Mouse (Mus musculus) liver, embryonic 15.5 days (tissue): ENCODE measurements around the gene Cldn11. TPM values are rescaled to one million over a fixed set of nuclear protein-coding genes. Genes with fewer than 3 reads are reported as not detected.
"Not testable (repeated sequence)": the region's sequence is repeated elsewhere in the genome, so short reads cannot be mapped to it uniquely, and the experiment has no call there.

Experiments
- ATAC-seq: fragments of 200-750 bp; cut with Nextera tagmentation; 2 replicates; pipeline ENCODE4 v1.8.0; 2017; ENCODE audit warnings: moderate number of reproducible peaks, mild to moderate bottlenecking, moderate library complexity; ENCODE audit not compliant: insufficient read depth
- H3K27ac ChIP-seq: fragments of 300-500 bp; sonication (generic); replicated peaks from 2 replicates; pipeline ENCODE4 v1.5.1; 2015; ENCODE audit warnings: mild to moderate bottlenecking, inconsistent platforms
- H3K27me3 ChIP-seq: fragments of 300-500 bp; sonication (generic); 2 replicates; pipeline ENCODE4 v1.6.1; 2015; ENCODE audit warnings: mild to moderate bottlenecking, inconsistent platforms
- H3K36me3 ChIP-seq: fragments of 300-500 bp; sonication (generic); replicated peaks from 2 replicates; pipeline ENCODE4 v1.6.1; 2015; ENCODE audit warnings: moderate library complexity, mild to moderate bottlenecking, inconsistent platforms
- H3K4me1 ChIP-seq: fragments of 300-500 bp; sonication (generic); replicated peaks from 2 replicates; pipeline ENCODE4 v1.6.1; 2015; ENCODE audit warnings: inconsistent platforms
- H3K4me2 ChIP-seq: fragments of 300-500 bp; sonication (generic); 2 replicates; pipeline ENCODE4 v1.6.1; 2015; ENCODE audit warnings: moderate library complexity, mild to moderate bottlenecking, inconsistent platforms
- H3K4me3 ChIP-seq: fragments of 300-500 bp; sonication (generic); replicated peaks from 2 replicates; pipeline ENCODE4 v1.5.1; 2015; ENCODE audit warnings: mild to moderate bottlenecking, inconsistent platforms
- H3K9ac ChIP-seq: fragments of 300-500 bp; sonication (generic); 2 replicates; pipeline ENCODE4 v1.6.1; 2015; ENCODE audit warnings: moderate library complexity, mild to moderate bottlenecking, inconsistent platforms
- H3K9me3 ChIP-seq: fragments of 300-500 bp; sonication (generic); replicated peaks from 2 replicates; pipeline ENCODE4 v1.6.1; 2016; ENCODE audit warnings: inconsistent platforms
- WGBS: fragments of 180-500 bp; shearing (Covaris S2); methylation state at CpG from one replicate; pipeline ENCODE4 v1.1.7; 2015; ENCODE audit warnings: mixed read lengths; ENCODE audit not compliant: insufficient replicate concordance; 5-methylcytosine and 5-hydroxymethylcytosine counted together
- polyA plus RNA-seq: library from polyadenylated mRNA; unstranded; fragments of >200 nt; fragmentation: Nextera tagmentation; extraction: Ambion mirVana; gene quantifications from 2 replicates; pipeline ENCODE4 v1.2.1, GENCODE M21; 2015

Gene Cldn11
- polyA plus RNA-seq, 1 experiment from 2014 or later: 0.13 TPM

- WGBS: 27% methylated on average over 8 of the region's 8 CpGs
- Histone ChIP-seq H3K4me3 (peak overlapping the region; percentile 1; the same call in 1 of the 2 replicates), H3K9me3 (no peaks in the 10 kb centered on the region), H3K9ac (no peak overlapping the region), H3K27me3 (no peaks in the 10 kb centered on the region; the same call in 1 of the 2 replicates), H3K36me3 (no peaks in the 10 kb centered on the region), H3K27ac (peak overlapping the region; percentile 73), H3K4me1 (peaks cover 32% of the 10 kb centered on the region), H3K4me2 (peak overlapping the region; percentile 47)
- peak; percentile 96 for ATAC-seq
Measured at GRCm38 (mm10) chr3:31134246-31134645, 15.5 kb upstream of the Cldn11 start.

- H3K9ac ChIP-seq: no peak overlapping the region
- H3K4me2 ChIP-seq: peak overlapping the region; percentile 47
- H3K4me3 ChIP-seq: peak overlapping the region; percentile 1; the same call in 1 of the 2 replicates
- peak overlapping the region; percentile 73 for H3K27ac ChIP-seq
- H3K36me3 ChIP-seq: no peaks in the 10 kb centered on the region
- ATAC-seq: peak; percentile 16; the same call in 1 of the 2 replicates
- 36% methylated on average over 7 of the region's 7 CpGs for WGBS
- no peaks in the 10 kb centered on the region for H3K9me3 ChIP-seq
- no peaks in the 10 kb centered on the region; the same call in 1 of the 2 replicates for H3K27me3 ChIP-seq
- peaks cover 32% of the 10 kb centered on the region for H3K4me1 ChIP-seq
Measured at GRCm38 (mm10) chr3:31134696-31135095, 15.0 kb upstream of the Cldn11 start.

GRCm38 (mm10) chr3:31136591-31136990 is 13.1 kb upstream of the Cldn11 start:
- H3K9ac ChIP-seq, H3K4me2 ChIP-seq, H3K4me3 ChIP-seq, H3K9me3 ChIP-seq, H3K27me3 ChIP-seq, ATAC-seq, H3K36me3 ChIP-seq, H3K27ac ChIP-seq: not testable (repeated sequence)
- WGBS: 44% methylated on average over 4 of the region's 4 CpGs
- peaks cover 32% of the 10 kb centered on the region for H3K4me1 ChIP-seq

GRCm38 (mm10) chr3:31138454-31139424 is 11.0 kb upstream of the Cldn11 start:
- Histone ChIP-seq H3K27ac (no peak overlapping the region), H3K9ac (no peak overlapping the region), H3K4me1 (peaks cover 25% of the 10 kb centered on the region), H3K4me2 (no peak overlapping the region), H3K9me3 (no peaks in the 10 kb centered on the region), H3K36me3 (no peaks in the 10 kb centered on the region), H3K27me3 (no peaks in the 10 kb centered on the region), H3K4me3 (no peak overlapping the region)
- WGBS: 49% methylated on average over 13 of the region's 13 CpGs
- ATAC-seq: no peak

- Histone ChIP-seq H3K27me3 (peaks cover 3% of the 10 kb centered on the region; the same call in 1 of the 2 replicates), H3K9ac (no peak overlapping the region), H3K27ac (no peak overlapping the region), H3K4me3 (no peak overlapping the region), H3K36me3 (no peaks in the 10 kb centered on the region), H3K4me2 (no peak overlapping the region), H3K4me1 (0 out of 2 replicates have a peak, but pooled peaks cover 6% of the 10 kb centered on the region), H3K9me3 (no peaks in the 10 kb centered on the region)
- WGBS: 65% methylated on average over 4 of the region's 4 CpGs
- ATAC-seq: no peak
Measured at GRCm38 (mm10) chr3:31141621-31142020, 8.1 kb upstream of the Cldn11 start.

- H3K4me3 ChIP-seq, H3K27ac ChIP-seq, H3K36me3 ChIP-seq, H3K9ac ChIP-seq, H3K9me3 ChIP-seq, ATAC-seq: not testable (repeated sequence)
- H3K27me3 ChIP-seq: peaks cover 27% of the 10 kb centered on the region
- WGBS: 69% methylated on average over 11 of the region's 11 CpGs
- 0 out of 2 replicates have a peak overlapping the region, but pooled peaks have one; percentile 44 for H3K4me2 ChIP-seq
- peaks cover 14% of the 10 kb centered on the region; the same call in 1 of the 2 replicates for H3K4me1 ChIP-seq
Measured at GRCm38 (mm10) chr3:31145222-31145621, 4.5 kb upstream of the Cldn11 start.

- no peak overlapping the region for H3K9ac ChIP-seq
- ATAC-seq: peak; percentile 52; the same call in 1 of the 2 replicates
- H3K36me3 ChIP-seq: no peaks in the 10 kb centered on the region
- no peaks in the 10 kb centered on the region for H3K9me3 ChIP-seq
- peaks cover 14% of the 10 kb centered on the region; the same call in 1 of the 2 replicates for H3K4me1 ChIP-seq
- H3K27me3 ChIP-seq: peaks cover 29% of the 10 kb centered on the region
- H3K4me2 ChIP-seq: peak overlapping the region; percentile 44
- H3K4me3 ChIP-seq: no peak overlapping the region
- 7% methylated on average over 14 of the region's 14 CpGs for WGBS
- H3K27ac ChIP-seq: no peak overlapping the region
Measured at GRCm38 (mm10) chr3:31145641-31146290, 4.0 kb upstream of the Cldn11 start.

GRCm38 (mm10) chr3:31148595-31148994 is 1.1 kb upstream of the Cldn11 start:
- Histone ChIP-seq H3K4me2 (no peak overlapping the region), H3K9ac (no peak overlapping the region), H3K4me3 (no peak overlapping the region), H3K27me3 (peaks cover 29% of the 10 kb centered on the region), H3K36me3 (no peaks in the 10 kb centered on the region), H3K27ac (no peak overlapping the region), H3K9me3 (no peaks in the 10 kb centered on the region), H3K4me1 (peaks cover 14% of the 10 kb centered on the region; the same call in 1 of the 2 replicates)
- 48% methylated on average over 7 of the region's 7 CpGs for WGBS
- no peak for ATAC-seq

- peaks cover 25% of the 10 kb centered on the region for H3K27me3 ChIP-seq
- H3K9ac ChIP-seq: no peak overlapping the region
- no peaks in the 10 kb centered on the region for H3K9me3 ChIP-seq
- WGBS: 51% methylated on average over 6 of the region's 6 CpGs
- H3K4me3 ChIP-seq: no peak overlapping the region
- H3K4me2 ChIP-seq: no peak overlapping the region
- no peaks in the 10 kb centered on the region for H3K36me3 ChIP-seq
- H3K27ac ChIP-seq: no peak overlapping the region
- H3K4me1 ChIP-seq: peaks cover 8% of the 10 kb centered on the region; the same call in 1 of the 2 replicates
- no peak for ATAC-seq
Measured at GRCm38 (mm10) chr3:31152108-31152507, 2.4 kb downstream of the Cldn11 start.

- ATAC-seq: no peak
- H3K36me3 ChIP-seq: no peaks in the 10 kb centered on the region
- 58% methylated on average over 3 of the region's 3 CpGs for WGBS
Measured at GRCm38 (mm10) chr3:31156126-31156525, 6.4 kb downstream of the Cldn11 start.

GRCm38 (mm10) chr3:31157776-31158175 is 8.1 kb downstream of the Cldn11 start:
- Histone ChIP-seq H3K9me3 (no peaks in the 10 kb centered on the region), H3K4me3 (no peak overlapping the region), H3K4me2 (no peak overlapping the region), H3K4me1 (no peaks in the 10 kb centered on the region), H3K27ac (no peak overlapping the region), H3K36me3 (no peaks in the 10 kb centered on the region), H3K27me3 (no peaks in the 10 kb centered on the region), H3K9ac (no peak overlapping the region)
- WGBS: 72% methylated on average over 15 of the region's 15 CpGs
- no peak for ATAC-seq

More at GRCm38 (mm10) chr3:31156126-31156525, 6.4 kb downstream of the Cldn11 start:
- Histone ChIP-seq H3K4me3 (no peak overlapping the region), H3K9me3 (no peaks in the 10 kb centered on the region), H3K4me1 (no peaks in the 10 kb centered on the region), H3K27ac (no peak overlapping the region), H3K9ac (no peak overlapping the region), H3K4me2 (no peak overlapping the region), H3K27me3 (no peaks in the 10 kb centered on the region)
